Mouse (Mus musculus) spleen, embryonic (tissue): ENCODE results near the gene Dmac1.
"Not testable (repeated sequence)": the region's sequence is repeated elsewhere in the genome, so short reads cannot be mapped to it uniquely, and the experiment has no call there.

Source experiments
- CTCF ChIA-PET: fragments of 350-600 bp; sonication (Branson Sonifier 250); formaldehyde crosslinking; loops from one replicate; lab custom pipeline; 2022; lab: Charles Lee

Dmac1 gene

DNA sequence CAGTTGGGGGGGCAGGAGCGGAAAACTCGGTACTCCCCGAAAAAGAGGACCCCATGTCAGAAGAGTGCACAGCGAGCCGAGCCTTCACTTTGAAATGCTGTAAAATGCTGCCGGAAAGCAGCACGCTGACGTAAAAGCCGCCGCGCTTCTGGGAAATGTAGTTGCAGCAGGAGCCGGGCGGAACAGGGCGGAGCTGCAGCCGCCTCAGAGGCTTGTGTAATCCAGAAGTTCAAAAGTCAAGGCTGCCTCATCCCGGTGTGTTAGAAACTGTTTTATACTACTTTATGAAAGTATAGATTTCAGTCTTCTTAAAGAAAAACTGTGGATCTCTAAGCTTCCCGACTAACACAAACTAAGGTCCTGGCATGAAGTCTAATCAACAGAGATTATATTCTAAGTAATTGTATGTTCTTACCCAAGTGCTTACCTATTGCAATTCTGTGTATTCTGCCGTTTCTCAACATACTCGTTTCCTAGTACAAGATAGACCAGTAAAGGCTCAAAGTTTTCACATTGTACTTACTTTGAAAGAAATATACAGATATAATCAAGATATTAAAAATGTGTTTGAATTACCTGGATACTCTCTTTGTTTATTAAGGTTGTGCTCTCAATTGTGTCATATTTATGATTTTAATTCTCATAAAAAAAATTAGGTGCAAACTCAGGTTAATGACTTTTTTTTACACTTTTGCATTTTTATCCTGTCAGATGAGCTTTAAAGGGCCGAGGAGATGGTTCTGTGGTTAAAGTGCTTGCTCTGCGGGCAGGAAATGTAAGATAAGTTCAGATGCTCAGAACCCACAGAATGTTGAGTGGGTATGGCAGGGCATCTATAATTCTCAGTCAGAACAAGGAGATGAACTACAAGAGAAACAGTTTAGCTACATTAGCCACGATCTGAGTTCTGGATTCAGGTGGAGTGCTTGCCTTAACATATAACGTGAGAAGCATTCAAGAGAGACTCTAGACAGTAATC, at the start of gene Dmac1:
Gene Dmac1 (minus strand): TSS at position 109 of the 979 bp plus-strand sequence.
- CTCF ChIA-PET = no interaction called here

DNA sequence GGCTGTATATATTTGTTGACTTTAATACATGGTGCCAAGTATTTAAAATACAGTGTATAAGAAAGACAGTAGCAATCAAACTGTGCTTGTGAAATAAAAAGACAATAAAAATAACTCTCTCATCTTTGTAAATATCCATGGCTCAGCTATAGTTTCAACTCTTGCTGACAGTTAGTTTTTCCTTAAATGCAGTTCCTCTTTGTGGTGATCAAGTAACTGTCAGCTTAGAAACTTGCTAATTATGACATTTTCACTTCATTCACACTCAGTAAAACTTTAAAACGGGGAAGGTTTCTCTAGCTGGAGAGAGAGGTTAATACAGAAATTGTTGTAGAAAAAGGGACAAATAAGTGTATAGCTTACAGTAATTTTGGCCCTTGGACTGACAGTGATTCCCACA, 37.3 kb upstream of the Dmac1 start:
- CTCF ChIA-PET = no interaction called here

DNA sequence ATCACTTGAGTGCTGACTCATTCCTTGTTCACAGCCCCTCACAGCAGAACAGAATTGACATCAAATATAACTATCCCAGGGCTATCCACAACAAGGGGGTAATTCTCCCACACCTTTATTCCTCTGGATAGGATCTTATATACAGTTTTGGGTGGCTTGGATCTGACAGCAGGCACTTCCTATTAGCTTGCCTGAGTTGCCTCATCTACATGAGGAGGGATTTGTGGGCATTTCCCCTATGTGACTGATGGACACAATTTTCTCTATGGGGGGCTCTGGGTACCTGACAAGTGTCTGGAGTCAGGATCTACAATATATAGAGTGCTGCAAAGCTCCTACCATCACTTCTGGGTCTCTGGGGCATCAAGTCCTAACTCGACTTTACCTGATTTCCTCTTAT, 36.9 kb upstream of the Dmac1 start:
- CTCF ChIA-PET = no interaction called here

DNA sequence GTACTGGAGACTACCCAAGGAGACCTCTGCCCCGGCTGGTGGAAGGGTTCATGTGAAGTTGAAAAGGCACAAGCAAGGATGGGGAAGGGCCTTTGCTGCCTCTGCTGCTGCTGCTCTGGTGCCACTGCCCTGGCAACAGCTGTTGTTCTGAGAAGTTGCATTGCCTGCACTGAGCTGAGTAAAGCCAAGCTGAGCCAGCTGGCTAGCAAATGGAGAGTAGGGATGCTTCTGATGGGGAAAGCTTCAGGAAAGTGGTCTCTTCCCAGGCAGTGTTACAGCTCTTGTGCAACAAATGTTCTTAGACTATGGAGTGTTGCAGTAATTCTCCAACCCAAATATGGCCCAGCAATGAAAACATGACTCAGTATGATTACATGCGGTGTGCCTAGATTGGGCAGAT, 33.8 kb upstream of the Dmac1 start:
- CTCF ChIA-PET = no interaction called here

DNA sequence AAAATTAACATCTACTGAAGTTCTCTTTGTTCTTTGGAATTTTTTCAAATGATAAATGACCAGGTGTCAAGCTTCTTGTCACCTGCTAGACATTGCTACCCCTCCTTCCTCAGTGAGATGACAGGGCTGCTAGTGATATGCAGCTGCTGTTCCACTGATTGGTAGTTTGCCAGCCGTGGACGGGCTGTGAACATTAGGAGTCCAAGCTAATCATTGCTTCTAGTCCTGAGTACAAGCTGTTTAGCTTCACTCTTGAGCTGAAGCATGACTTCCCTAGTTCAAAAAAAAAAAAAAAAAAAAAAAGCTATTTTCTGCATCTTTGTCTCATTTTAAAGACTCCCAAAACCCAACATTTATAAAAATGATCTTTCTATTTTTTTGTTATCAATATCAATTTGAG, 33.2 kb upstream of the Dmac1 start:
- CTCF ChIA-PET = no interaction called here

DNA sequence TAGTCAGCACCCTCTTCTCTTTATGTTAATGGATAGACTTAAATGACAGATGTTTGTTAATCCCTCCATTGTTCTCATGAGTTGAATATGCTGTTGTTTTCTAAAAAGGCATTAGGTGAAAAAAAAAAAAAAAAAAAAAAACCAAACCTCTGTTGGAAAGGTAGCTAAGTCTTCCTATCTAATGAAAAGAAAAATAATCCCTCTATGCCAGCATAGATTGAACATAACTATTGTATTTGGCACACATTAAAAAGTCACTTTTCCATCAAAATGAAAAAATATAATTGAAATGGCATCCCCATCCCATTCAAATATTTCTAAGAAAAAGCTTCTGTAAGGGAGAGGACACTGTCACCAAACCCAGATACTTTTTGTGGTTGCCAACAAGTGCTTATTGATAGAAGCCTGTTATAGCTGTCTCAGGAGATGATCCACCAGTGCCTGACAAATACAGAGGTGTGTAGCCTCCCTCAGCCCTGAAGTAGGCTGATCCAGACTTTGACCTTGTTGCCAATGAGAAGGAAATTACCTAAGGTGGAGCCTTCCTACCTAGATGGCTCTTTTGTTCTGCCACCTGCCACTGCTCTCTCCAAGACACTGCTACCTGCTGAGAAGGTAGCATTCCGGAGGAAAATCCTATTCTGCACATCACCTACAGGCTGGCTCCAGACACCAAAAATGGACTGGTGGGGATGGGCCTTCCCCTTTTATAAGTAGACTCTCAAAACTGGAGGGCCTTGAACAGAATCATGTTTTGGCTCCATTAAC, 22.3 kb upstream of the Dmac1 start:
- CTCF ChIA-PET = no interaction called here

DNA sequence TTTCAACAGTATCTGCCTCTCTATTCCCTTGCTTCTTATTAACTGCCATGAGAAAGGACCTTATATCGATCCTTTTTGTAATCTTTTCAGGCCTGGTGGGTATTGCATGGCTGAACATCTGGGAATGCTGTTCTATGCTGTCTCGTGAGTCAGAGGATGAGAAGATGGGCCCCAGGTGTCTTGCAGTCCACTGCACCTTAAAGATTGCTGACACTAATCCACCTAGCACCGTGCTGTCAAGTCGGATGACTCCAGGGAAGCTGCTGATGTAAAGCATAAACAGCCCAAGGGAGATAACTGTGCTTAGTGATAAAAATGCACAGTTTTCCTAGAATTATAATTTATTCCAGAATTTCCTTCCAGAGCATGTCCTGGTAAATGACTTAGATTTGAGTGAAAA, 14.2 kb upstream of the Dmac1 start:
- CTCF ChIA-PET = no interaction called here

DNA sequence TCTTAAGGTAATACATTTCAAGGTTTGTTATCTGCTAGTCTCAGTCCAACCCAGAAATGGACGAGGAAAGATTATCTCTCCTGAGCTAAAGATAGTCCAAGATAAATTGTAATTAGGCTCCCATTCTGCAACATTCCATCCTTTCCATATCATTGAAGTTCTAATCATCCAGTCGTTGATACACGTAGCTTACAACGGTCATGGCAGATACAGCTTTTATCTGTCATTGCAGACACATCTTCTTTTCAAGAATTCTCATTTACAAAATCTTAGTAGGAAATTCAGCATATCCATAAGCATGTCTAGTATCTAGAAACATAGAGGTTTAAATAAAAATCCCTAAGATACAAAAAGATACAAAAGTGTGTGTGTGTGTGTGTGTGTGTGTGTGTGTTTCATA, 13.0 kb upstream of the Dmac1 start:
- CTCF ChIA-PET = no interaction called here

GRCm38 (mm10) chr4:75277467-75278196, 473 bp downstream of the Dmac1 start:
- CTCF ChIA-PET = no interaction called here

GRCm38 (mm10) chr4:75275737-75276136, 2.4 kb downstream of the Dmac1 start:
- CTCF ChIA-PET = no interaction called here

DNA sequence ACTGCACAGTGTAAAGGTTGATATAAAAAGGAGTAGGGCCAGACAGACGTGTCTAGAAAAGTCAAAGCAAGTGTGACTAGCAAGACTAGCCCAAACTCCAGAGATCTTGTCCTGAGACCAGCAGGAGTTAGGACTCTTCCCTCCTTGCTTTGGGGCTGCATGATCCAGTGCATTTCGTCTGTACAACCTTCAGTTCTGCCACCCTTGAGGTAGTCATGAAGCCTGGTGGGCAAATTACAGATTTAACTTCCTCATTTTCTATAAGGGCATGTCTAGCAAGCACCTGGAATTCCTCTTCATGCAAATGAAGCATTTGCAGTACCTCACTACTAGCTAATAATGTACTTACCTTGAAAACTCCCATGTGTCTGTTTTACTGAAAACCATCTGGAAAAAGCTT, 10.2 kb downstream of the Dmac1 start:
- CTCF ChIA-PET = no interaction called here

DNA sequence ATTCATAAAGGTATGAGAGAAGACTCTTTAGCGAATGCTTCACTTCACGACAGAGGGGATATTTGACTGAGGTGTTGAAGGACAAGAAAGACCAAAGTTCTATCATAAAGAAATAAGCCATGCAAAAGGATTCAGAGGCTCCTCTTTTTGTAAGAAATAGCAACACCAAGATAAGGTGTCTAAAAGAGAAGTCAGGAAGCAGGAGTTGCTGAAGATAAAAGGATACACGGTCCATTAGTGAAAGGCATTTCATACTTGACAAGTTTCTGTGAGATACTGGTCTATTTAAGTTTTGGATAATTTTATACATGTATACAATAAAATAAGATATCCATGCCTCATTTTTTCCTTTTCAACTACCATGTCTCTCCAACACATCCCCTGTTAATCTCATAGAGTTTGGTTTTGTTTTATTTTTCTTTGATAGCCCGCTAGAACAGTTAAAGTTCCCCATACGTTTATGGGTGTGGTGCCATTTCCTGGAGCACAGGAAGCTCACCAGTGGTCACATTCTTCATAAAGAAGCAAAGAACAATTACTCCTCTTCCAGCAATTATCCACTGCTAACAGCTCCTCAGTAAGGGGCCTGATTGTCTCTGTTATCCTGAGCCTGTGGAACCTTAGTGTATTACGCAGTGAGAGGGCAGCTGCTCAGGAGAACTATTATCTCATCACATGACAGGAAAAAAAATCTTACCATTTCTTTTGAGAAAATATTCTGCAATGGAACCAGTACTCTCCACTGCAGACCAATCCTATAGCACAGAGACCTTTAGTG, 11.1 kb downstream of the Dmac1 start:
- CTCF ChIA-PET = no interaction called here

- CTCF ChIA-PET = no interaction called here
Observed at GRCm38 (mm10) chr4:75264219-75264618, 13.9 kb downstream of the Dmac1 start.

- CTCF ChIA-PET = no interaction called here
Observed at GRCm38 (mm10) chr4:75263556-75264129, 14.5 kb downstream of the Dmac1 start.

DNA sequence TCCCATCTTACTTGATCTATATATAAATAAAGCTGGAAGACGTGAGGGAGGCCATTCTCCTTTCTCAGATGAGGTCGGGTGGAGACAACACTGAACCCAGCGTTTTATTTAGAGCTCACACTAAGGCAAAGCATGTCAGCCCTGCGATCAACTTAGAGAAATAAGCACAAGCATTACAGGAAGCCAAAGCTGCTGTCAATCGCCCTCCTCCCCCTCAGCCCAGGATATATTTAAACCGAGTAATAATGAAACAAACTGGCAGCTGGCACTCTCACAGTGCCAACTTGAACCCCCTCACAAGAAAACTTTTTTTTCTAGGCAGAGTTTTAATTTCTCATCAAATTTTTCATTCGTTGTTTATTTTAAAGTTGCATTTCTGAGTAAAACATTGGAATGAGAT, 15.7 kb downstream of the Dmac1 start:
- CTCF ChIA-PET = interaction anchor here (0.5 kb wide), 1 partner anchor 908 kb away, joined by 4 read pairs; no protein-coding TSS in a partner anchor

- CTCF ChIA-PET = no interaction called here
Observed at GRCm38 (mm10) chr4:75260156-75260555, 17.9 kb downstream of the Dmac1 start.

DNA sequence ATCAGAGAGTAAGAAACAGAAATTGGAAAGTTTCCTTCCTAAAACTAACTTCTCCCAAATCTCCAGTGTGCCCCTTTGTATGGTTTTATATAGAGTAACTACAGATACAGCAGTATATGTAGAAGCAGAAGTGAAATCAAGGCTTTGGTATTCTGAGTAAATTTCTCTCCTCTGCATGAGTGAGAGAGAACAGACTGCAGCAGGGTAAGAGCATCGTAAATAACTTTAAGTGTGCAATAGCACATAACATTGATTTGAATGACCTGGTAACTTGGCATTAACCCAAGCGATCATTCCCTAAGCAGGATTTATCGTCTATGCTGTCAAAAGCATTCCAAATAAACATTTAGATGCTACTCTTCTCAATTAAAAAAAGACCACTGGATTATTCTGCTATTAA, 18.7 kb downstream of the Dmac1 start:
- CTCF ChIA-PET = no interaction called here

- CTCF ChIA-PET = not testable (repeated sequence)
Observed at GRCm38 (mm10) chr4:75234602-75235001, 43.5 kb downstream of the Dmac1 start.
